Mouse (Mus musculus): ENCODE measurements around the gene Ypel2.
A peak's percentile ranks its signal among the peaks of the same experiment; 100 is the strongest.

Ypel2 gene

GRCm38 (mm10) chr11:86898367-86898766 is 95.1 kb downstream of the Ypel2 start:
- DNase-seq (ENCODE audit: low spot score in 2 of 2): no peak

GRCm38 (mm10) chr11:86895567-86895966 is 97.9 kb downstream of the Ypel2 start:
- no peak for DNase-seq (ENCODE audit: low spot score in 2 of 2)

- no peak for DNase-seq (ENCODE audit: low spot score in 2 of 2)
These were observed 98.4 kb downstream of the Ypel2 start for GRCm38 (mm10) chr11:86895156-86895555.

- DNase-seq (ENCODE audit: low spot score in 2 of 2): peak; percentile 21 to 53
These were observed 99.3 kb downstream of the Ypel2 start for GRCm38 (mm10) chr11:86894171-86894577.

- DNase-seq (ENCODE audit: low spot score in 2 of 2): no peak
These were observed 100.4 kb downstream of the Ypel2 start for GRCm38 (mm10) chr11:86892996-86893670.

Data from spleen, postnatal 14 days (tissue).